Mouse (Mus musculus): Measurements from ENCODE around the gene Pigc. TPM values are rescaled to one million over a fixed set of nuclear protein-coding genes. Genes with fewer than 3 reads are reported as not detected.

Pigc gene
- polyA plus RNA-seq (2012; rRNA removed) = 12.8 and 21.7 TPM in 2 replicates

GRCm38 (mm10) chr1:161968589-161969407 lies at the start of gene Pigc:
Gene Pigc (plus strand): TSS chr1:161969186.
- TF ChIP-seq POLR2A (IDR thresholded peaks at IDR 0.05; ENCODE audit: borderline replicate concordance, extremely low read depth, low read depth, low read length) (peak; percentile 38; the same call in 1 of the 2 replicates), CTCF (IDR thresholded peaks at IDR 0.05; ENCODE audit: insufficient read depth, low read length) (peak; percentile 78)
- Histone ChIP-seq H3K4me3 (replicated peaks; ENCODE audit: extremely low read depth, low read depth, low read length) (peak within 1 kb of the TSS; percentile 72), H3K4me1 (ENCODE audit: control insufficient read depth, insufficient read depth, low read length) (peaks cover 4% of the 10 kb centered on the region)
- WGBS = 2% methylated on average over 38 of the region's 38 CpGs
- DNase-seq = peak; percentile 85

GRCm38 (mm10) chr1:161919594-161919993 lies 49.4 kb upstream of the Pigc start:
- no peaks in the 10 kb centered on the region for H3K4me1 ChIP-seq (ENCODE audit: control insufficient read depth, insufficient read depth, low read length)
- DNase-seq = no peak
- WGBS = 92% methylated on average over 2 of the region's 2 CpGs
- TF ChIP-seq POLR2A (IDR thresholded peaks at IDR 0.05; ENCODE audit: borderline replicate concordance, extremely low read depth, low read depth, low read length) (no peak), CTCF (IDR thresholded peaks at IDR 0.05; ENCODE audit: insufficient read depth, low read length) (no peak)
- H3K4me3 ChIP-seq (replicated peaks; ENCODE audit: extremely low read depth, low read depth, low read length) = no peak overlapping the region

- DNase-seq = no peak
- WGBS = 89% methylated on average over 9 of the region's 9 CpGs
- Histone ChIP-seq H3K4me1 (ENCODE audit: control insufficient read depth, insufficient read depth, low read length) (no peaks in the 10 kb centered on the region), H3K4me3 (replicated peaks; ENCODE audit: extremely low read depth, low read depth, low read length) (no peak overlapping the region)
- TF ChIP-seq CTCF (IDR thresholded peaks at IDR 0.05; ENCODE audit: insufficient read depth, low read length) (no peak), POLR2A (IDR thresholded peaks at IDR 0.05; ENCODE audit: borderline replicate concordance, extremely low read depth, low read depth, low read length) (no peak)
These were observed 48.2 kb upstream of the Pigc start for GRCm38 (mm10) chr1:161920475-161921454.

GRCm38 (mm10) chr1:161921928-161922327 lies 47.1 kb upstream of the Pigc start:
- no peak overlapping the region for H3K4me3 ChIP-seq (replicated peaks; ENCODE audit: extremely low read depth, low read depth, low read length)
- DNase-seq = no peak
- no peak for TF ChIP-seq POLR2A (IDR thresholded peaks at IDR 0.05; ENCODE audit: borderline replicate concordance, extremely low read depth, low read depth, low read length)
- TF ChIP-seq CTCF (IDR thresholded peaks at IDR 0.05; ENCODE audit: insufficient read depth, low read length) = no peak
- no peaks in the 10 kb centered on the region for H3K4me1 ChIP-seq (ENCODE audit: control insufficient read depth, insufficient read depth, low read length)
- WGBS = 83% methylated on average over 6 of the region's 6 CpGs

GRCm38 (mm10) chr1:161924321-161924720 lies 44.7 kb upstream of the Pigc start:
- TF ChIP-seq CTCF (IDR thresholded peaks at IDR 0.05; ENCODE audit: insufficient read depth, low read length) (no peak), POLR2A (IDR thresholded peaks at IDR 0.05; ENCODE audit: borderline replicate concordance, extremely low read depth, low read depth, low read length) (no peak)
- Histone ChIP-seq H3K4me1 (ENCODE audit: control insufficient read depth, insufficient read depth, low read length) (no peaks in the 10 kb centered on the region), H3K4me3 (replicated peaks; ENCODE audit: extremely low read depth, low read depth, low read length) (no peak overlapping the region)
- no peak for DNase-seq
- 85% methylated on average over 3 of the region's 3 CpGs for WGBS

GRCm38 (mm10) chr1:161925281-161925805 lies 43.6 kb upstream of the Pigc start:
- peak; percentile 14 for DNase-seq
- TF ChIP-seq CTCF (IDR thresholded peaks at IDR 0.05; ENCODE audit: insufficient read depth, low read length) (no peak), POLR2A (IDR thresholded peaks at IDR 0.05; ENCODE audit: borderline replicate concordance, extremely low read depth, low read depth, low read length) (no peak)
- 56% methylated on average over 13 of the region's 13 CpGs for WGBS
- Histone ChIP-seq H3K4me3 (replicated peaks; ENCODE audit: extremely low read depth, low read depth, low read length) (no peak overlapping the region), H3K4me1 (ENCODE audit: control insufficient read depth, insufficient read depth, low read length) (no peaks in the 10 kb centered on the region)

GRCm38 (mm10) chr1:161927976-161928375 lies 41.0 kb upstream of the Pigc start:
- TF ChIP-seq POLR2A (IDR thresholded peaks at IDR 0.05; ENCODE audit: borderline replicate concordance, extremely low read depth, low read depth, low read length) = no peak
- TF ChIP-seq CTCF (IDR thresholded peaks at IDR 0.05; ENCODE audit: insufficient read depth, low read length) = no peak
- Histone ChIP-seq H3K4me3 (replicated peaks; ENCODE audit: extremely low read depth, low read depth, low read length) (no peak overlapping the region), H3K4me1 (ENCODE audit: control insufficient read depth, insufficient read depth, low read length) (no peaks in the 10 kb centered on the region)
- 73% methylated on average over 2 of the region's 2 CpGs for WGBS
- DNase-seq = no peak

- no peak overlapping the region for H3K4me3 ChIP-seq (replicated peaks; ENCODE audit: extremely low read depth, low read depth, low read length)
- TF ChIP-seq POLR2A (IDR thresholded peaks at IDR 0.05; ENCODE audit: borderline replicate concordance, extremely low read depth, low read depth, low read length) = no peak
- TF ChIP-seq CTCF (IDR thresholded peaks at IDR 0.05; ENCODE audit: insufficient read depth, low read length) = no peak
- DNase-seq = no peak
- H3K4me1 ChIP-seq (ENCODE audit: control insufficient read depth, insufficient read depth, low read length) = no peaks in the 10 kb centered on the region
- 78% methylated on average over 4 of the region's 4 CpGs for WGBS
These were observed 37.7 kb upstream of the Pigc start for GRCm38 (mm10) chr1:161931313-161931712.

- WGBS = 89% methylated on average over 10 of the region's 10 CpGs
- TF ChIP-seq POLR2A (IDR thresholded peaks at IDR 0.05; ENCODE audit: borderline replicate concordance, extremely low read depth, low read depth, low read length) (no peak), CTCF (IDR thresholded peaks at IDR 0.05; ENCODE audit: insufficient read depth, low read length) (no peak)
- no peaks in the 10 kb centered on the region for H3K4me1 ChIP-seq (ENCODE audit: control insufficient read depth, insufficient read depth, low read length)
- no peak overlapping the region for H3K4me3 ChIP-seq (replicated peaks; ENCODE audit: extremely low read depth, low read depth, low read length)
- no peak for DNase-seq
These were observed 37.2 kb upstream of the Pigc start for GRCm38 (mm10) chr1:161931817-161932216.

All from lung, adult 2 months (tissue).